Mouse (Mus musculus): Measurements from ENCODE around the gene Cenpf.
"Not testable (repeated sequence)": the region's sequence is repeated elsewhere in the genome, so short reads cannot be mapped to it uniquely, and the experiment has no call there.

- not testable (repeated sequence) for TF ChIP-seq POLR2A (IDR thresholded peaks at IDR 0.05; ENCODE audit: extremely low read depth, insufficient read depth, low read length); CTCF (IDR thresholded peaks at IDR 0.05; ENCODE audit: low read depth, low read length)
Observed at GRCm38 (mm10) chr1:189692442-189692841, 4.6 kb upstream of the Cenpf start.

All from liver, adult 2 months (tissue).